Mouse (Mus musculus): ENCODE measurements around the gene Ttll1. TPM values are rescaled to one million over a fixed set of nuclear protein-coding genes. Genes with fewer than 3 reads are reported as not detected.

Gene Ttll1
- polyA plus RNA-seq, 1 experiment from 2014 or later = 37.0 TPM

DNA sequence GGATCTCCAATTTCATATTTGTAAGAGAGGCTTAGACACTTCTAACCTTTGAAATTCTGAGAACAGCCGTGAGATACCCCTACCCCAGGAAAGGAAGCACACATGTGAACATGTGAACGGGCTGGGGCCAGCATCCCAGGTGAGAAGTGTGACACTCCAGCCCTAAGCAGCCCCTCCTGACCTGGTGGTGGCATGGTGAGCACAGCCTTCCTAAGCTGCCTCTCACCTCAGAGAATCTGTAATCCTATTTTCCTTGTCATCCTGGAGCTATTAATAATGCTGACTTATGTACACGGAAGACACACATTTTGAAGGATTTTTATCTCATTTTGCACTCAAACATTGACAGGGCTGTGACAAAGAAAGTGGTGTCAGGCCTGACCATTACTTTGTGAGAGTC lies 49.8 kb downstream of the Ttll1 start:
- no peak for ATAC-seq (ENCODE audit: low FRiP score)
- H3K9ac ChIP-seq (ENCODE audit: low read depth, low read length) = no peak overlapping the region
- no peaks in the 10 kb centered on the region for H3K36me3 ChIP-seq (ENCODE audit: control insufficient read depth, insufficient read depth, low read length)

DNA sequence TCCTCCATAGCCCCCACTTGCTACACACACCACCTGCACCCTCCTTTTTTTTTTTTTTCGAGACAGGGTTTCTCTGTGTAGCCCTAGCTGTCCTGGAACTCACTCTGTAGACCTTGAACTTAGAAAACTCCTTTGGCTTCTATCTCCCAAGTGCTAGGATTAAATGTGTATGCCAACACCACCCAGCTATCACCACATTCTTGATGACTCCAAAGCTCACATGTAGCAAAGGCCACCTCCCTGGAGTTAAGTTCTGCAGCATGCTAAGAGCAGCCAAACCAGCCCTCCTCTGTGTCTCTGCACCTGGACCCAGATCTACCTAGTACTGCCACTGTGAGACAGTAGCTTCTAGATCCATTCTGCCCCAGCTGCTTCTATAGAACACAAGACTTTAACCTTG lies 53.2 kb downstream of the Ttll1 start:
- Histone ChIP-seq H3K27me3 (ENCODE audit: control insufficient read depth, insufficient read depth, low read length) (no peaks in the 10 kb centered on the region), H3K36me3 (ENCODE audit: control insufficient read depth, insufficient read depth, low read length) (no peaks in the 10 kb centered on the region), H3K27ac (ENCODE audit: low read depth, low read length) (no peak overlapping the region), H3K4me3 (ENCODE audit: low read depth, low read length) (no peak overlapping the region), H3K9ac (ENCODE audit: low read depth, low read length) (no peak overlapping the region), H3K4me2 (replicated peaks; ENCODE audit: low read depth, low read length) (no peak overlapping the region), H3K4me1 (replicated peaks; ENCODE audit: control insufficient read depth, insufficient read depth, low read length) (no peaks in the 10 kb centered on the region), H3K9me3 (ENCODE audit: control insufficient read depth, low read length) (no peaks in the 10 kb centered on the region)
- 100% methylated on average over 1 of the region's 1 CpGs for WGBS
- DNase-seq (ENCODE audit: low spot score) (no peak), ATAC-seq (ENCODE audit: low FRiP score) (no peak)

More for the DNA sequence above, 49.8 kb downstream of the Ttll1 start:
- H3K27ac ChIP-seq (ENCODE audit: low read depth, low read length) = no peak overlapping the region
- no peak overlapping the region for H3K4me3 ChIP-seq (ENCODE audit: low read depth, low read length)
- no peak overlapping the region for H3K4me2 ChIP-seq (replicated peaks; ENCODE audit: low read depth, low read length)
- no peak for DNase-seq (ENCODE audit: low spot score)
- no peaks in the 10 kb centered on the region for H3K27me3 ChIP-seq (ENCODE audit: control insufficient read depth, insufficient read depth, low read length)
- 88% methylated on average over 3 of the region's 3 CpGs for WGBS
- no peaks in the 10 kb centered on the region for H3K9me3 ChIP-seq (ENCODE audit: control insufficient read depth, low read length)
- peaks cover 4% of the 10 kb centered on the region; the same call in 1 of the 2 replicates for H3K4me1 ChIP-seq (replicated peaks; ENCODE audit: control insufficient read depth, insufficient read depth, low read length)

DNA sequence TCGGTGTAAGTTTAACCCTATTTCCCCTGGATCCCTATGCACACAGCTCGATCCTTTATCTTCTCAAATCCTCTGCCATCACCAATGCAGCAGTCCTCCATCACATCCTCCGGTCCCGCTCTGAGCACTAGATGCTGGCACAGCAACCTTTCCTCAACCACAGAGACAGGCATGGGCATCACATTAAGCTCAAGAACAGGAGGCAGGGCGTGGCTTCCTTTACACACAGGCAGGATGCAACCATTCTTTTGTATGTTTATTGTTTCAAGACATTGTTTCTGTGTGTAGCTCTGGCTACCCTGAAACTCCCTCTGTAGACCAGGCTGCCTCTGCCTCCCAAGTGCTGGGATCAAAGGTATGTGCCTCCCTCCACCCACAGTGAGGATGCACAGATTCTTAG lies 55.1 kb downstream of the Ttll1 start:
- H3K9ac ChIP-seq (ENCODE audit: low read depth, low read length) = no peak overlapping the region
- H3K4me1 ChIP-seq (replicated peaks; ENCODE audit: control insufficient read depth, insufficient read depth, low read length) = no peaks in the 10 kb centered on the region
- H3K36me3 ChIP-seq (ENCODE audit: control insufficient read depth, insufficient read depth, low read length) = no peaks in the 10 kb centered on the region
- H3K27ac ChIP-seq (ENCODE audit: low read depth, low read length) = no peak overlapping the region
- ATAC-seq (ENCODE audit: low FRiP score) = no peak
- no peaks in the 10 kb centered on the region for H3K9me3 ChIP-seq (ENCODE audit: control insufficient read depth, low read length)
- 89% methylated on average over 5 of the region's 5 CpGs for WGBS
- H3K27me3 ChIP-seq (ENCODE audit: control insufficient read depth, insufficient read depth, low read length) = no peaks in the 10 kb centered on the region
- no peak overlapping the region for H3K4me3 ChIP-seq (ENCODE audit: low read depth, low read length)
- no peak for DNase-seq (ENCODE audit: low spot score)
- no peak overlapping the region for H3K4me2 ChIP-seq (replicated peaks; ENCODE audit: low read depth, low read length)

DNA sequence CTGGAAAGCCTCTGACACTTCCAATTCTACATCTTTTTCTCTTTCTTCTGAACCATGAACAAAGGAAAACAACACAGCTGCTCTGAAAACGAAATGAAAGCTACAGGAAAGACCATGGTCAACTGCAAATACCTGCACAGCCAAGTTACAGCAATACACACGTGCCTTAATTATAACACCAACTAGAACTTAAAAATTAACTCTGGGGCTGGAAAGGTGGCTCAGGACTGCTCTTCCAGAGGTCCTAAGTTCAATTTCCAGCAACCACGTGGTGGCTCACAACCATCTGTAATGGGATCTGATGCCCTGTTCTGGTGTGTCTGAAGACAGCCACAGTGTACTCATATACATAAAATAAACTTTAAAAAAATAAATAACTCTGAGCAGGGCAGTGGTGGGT lies 55.7 kb downstream of the Ttll1 start:
- DNase-seq (ENCODE audit: low spot score) = no peak
- WGBS = 79% methylated on average over 3 of the region's 3 CpGs
- ATAC-seq (ENCODE audit: low FRiP score) = no peak
- Histone ChIP-seq H3K4me3 (ENCODE audit: low read depth, low read length) (no peak overlapping the region), H3K27me3 (ENCODE audit: control insufficient read depth, insufficient read depth, low read length) (no peaks in the 10 kb centered on the region), H3K4me1 (replicated peaks; ENCODE audit: control insufficient read depth, insufficient read depth, low read length) (no peaks in the 10 kb centered on the region), H3K36me3 (ENCODE audit: control insufficient read depth, insufficient read depth, low read length) (no peaks in the 10 kb centered on the region), H3K9ac (ENCODE audit: low read depth, low read length) (no peak overlapping the region), H3K4me2 (replicated peaks; ENCODE audit: low read depth, low read length) (no peak overlapping the region), H3K9me3 (ENCODE audit: control insufficient read depth, low read length) (no peaks in the 10 kb centered on the region), H3K27ac (ENCODE audit: low read depth, low read length) (no peak overlapping the region)

DNA sequence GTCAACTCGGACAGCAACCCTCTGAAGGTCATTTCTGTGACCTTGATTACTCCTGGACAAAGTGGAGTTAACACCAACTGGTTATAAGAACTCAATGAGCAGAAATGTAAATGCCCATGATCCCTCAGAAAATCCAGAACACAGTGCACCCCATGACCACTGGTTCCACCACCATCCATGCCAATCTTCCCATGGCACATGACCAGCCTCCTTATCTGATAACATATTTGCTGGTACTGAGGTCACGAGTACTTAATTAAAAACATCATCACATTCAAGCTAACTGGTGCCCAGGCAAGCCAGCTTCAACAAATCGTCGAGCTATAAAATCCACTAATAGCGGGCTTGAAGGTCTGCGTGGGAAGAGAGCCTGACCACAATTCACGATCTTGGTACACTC lies 56.3 kb downstream of the Ttll1 start:
- Histone ChIP-seq H3K36me3 (ENCODE audit: control insufficient read depth, insufficient read depth, low read length) (no peaks in the 10 kb centered on the region), H3K4me2 (replicated peaks; ENCODE audit: low read depth, low read length) (no peak overlapping the region), H3K9me3 (ENCODE audit: control insufficient read depth, low read length) (no peaks in the 10 kb centered on the region), H3K9ac (ENCODE audit: low read depth, low read length) (no peak overlapping the region), H3K4me3 (ENCODE audit: low read depth, low read length) (no peak overlapping the region), H3K27me3 (ENCODE audit: control insufficient read depth, insufficient read depth, low read length) (no peaks in the 10 kb centered on the region), H3K27ac (ENCODE audit: low read depth, low read length) (no peak overlapping the region), H3K4me1 (replicated peaks; ENCODE audit: control insufficient read depth, insufficient read depth, low read length) (no peaks in the 10 kb centered on the region)
- 89% methylated on average over 7 of the region's 7 CpGs for WGBS
- ATAC-seq (ENCODE audit: low FRiP score) (no peak), DNase-seq (ENCODE audit: low spot score) (no peak)

DNA sequence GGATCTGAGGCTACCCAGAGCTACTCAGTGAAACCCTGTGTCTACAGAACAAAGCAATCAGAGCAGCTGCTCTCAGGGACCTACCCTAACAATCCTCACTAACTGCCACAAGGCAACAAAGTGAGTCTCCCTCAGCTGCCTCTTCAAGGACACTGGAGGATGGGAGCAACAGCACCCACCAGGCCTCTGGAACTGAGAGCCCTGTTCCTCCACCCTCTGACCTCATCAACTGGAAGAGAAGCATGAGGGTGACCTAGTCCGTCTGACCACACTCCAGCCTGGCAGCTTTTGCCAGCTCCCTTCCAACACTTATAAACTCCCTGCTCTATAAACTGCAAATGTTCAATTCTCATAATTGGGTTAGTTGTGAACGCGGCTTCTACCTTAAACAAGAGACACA lies 56.8 kb downstream of the Ttll1 start:
- Histone ChIP-seq H3K9me3 (ENCODE audit: control insufficient read depth, low read length) (no peaks in the 10 kb centered on the region), H3K4me1 (replicated peaks; ENCODE audit: control insufficient read depth, insufficient read depth, low read length) (no peaks in the 10 kb centered on the region), H3K4me3 (ENCODE audit: low read depth, low read length) (no peak overlapping the region), H3K27me3 (ENCODE audit: control insufficient read depth, insufficient read depth, low read length) (no peaks in the 10 kb centered on the region), H3K36me3 (ENCODE audit: control insufficient read depth, insufficient read depth, low read length) (no peaks in the 10 kb centered on the region), H3K4me2 (replicated peaks; ENCODE audit: low read depth, low read length) (no peak overlapping the region), H3K9ac (ENCODE audit: low read depth, low read length) (no peak overlapping the region), H3K27ac (ENCODE audit: low read depth, low read length) (no peak overlapping the region)
- DNase-seq (ENCODE audit: low spot score) = no peak
- no peak for ATAC-seq (ENCODE audit: low FRiP score)
- WGBS = 88% methylated on average over 3 of the region's 3 CpGs

DNA sequence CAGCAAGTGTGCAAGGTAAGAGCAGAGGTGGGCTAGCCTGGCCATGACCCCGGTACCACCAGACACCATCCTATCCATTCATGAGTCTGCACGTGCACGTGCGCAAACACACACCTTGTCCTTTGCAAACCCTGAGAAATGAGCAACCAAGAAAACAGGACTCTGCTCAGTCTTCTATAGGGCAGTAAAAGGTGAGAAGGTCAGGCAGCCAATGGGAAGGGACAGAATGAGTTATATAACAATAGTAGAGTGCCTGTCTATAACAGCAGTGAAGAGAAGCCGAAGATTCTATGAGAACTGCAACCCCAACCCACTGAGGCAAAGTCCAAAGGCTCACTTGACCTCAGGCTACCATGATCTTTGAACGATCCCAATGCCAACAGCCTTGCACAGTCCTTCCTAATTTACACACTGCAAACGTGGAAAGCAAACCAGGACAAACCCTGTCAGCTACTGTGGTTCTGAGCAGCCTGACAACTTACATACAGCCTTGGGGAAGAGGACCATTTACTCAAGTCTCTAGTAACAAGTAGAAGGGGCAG lies 58.4 kb downstream of the Ttll1 start:
- no peak overlapping the region for H3K9ac ChIP-seq (ENCODE audit: low read depth, low read length)
- DNase-seq (ENCODE audit: low spot score) = no peak
- 89% methylated on average over 7 of the region's 7 CpGs for WGBS

DNA sequence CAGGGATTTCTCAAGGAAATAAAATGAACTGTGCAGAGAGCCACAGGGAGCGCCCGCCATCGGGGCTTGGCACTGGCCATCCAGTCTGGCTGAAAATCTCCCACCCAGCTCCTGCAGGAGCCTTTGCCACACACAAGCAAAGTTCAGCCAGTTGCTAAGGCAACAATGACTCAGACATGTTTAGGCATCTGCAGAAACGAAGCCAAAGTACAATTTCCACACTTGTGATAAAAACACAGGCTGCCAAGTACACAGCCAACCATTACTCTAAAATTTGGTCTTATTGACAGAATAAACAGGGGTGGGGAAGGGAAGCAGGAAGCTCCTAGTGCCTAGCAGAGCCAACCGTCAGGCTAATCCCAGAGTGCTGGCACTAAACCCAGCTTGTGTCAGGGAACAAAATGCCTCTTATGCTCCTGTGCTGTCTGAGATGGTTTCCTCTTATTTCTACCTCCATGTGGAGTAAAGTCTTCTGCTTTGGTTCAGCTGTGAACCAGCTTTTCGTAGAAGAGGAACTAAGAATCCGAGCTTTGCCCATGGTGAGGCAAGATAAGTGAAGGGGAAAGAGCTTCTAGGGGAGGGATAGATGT lies 59.0 kb downstream of the Ttll1 start:
- no peak overlapping the region for H3K4me3 ChIP-seq (ENCODE audit: low read depth, low read length)
- ATAC-seq (ENCODE audit: low FRiP score) (no peak), DNase-seq (ENCODE audit: low spot score) (no peak)
- H3K36me3 ChIP-seq (ENCODE audit: control insufficient read depth, insufficient read depth, low read length) = no peaks in the 10 kb centered on the region
- no peak overlapping the region for H3K27ac ChIP-seq (ENCODE audit: low read depth, low read length)
- H3K4me2 ChIP-seq (replicated peaks; ENCODE audit: low read depth, low read length) = no peak overlapping the region
- no peaks in the 10 kb centered on the region for H3K4me1 ChIP-seq (replicated peaks; ENCODE audit: control insufficient read depth, insufficient read depth, low read length)
- 83% methylated on average over 7 of the region's 7 CpGs for WGBS
- H3K9ac ChIP-seq (ENCODE audit: low read depth, low read length) = no peak overlapping the region
- no peaks in the 10 kb centered on the region for H3K27me3 ChIP-seq (ENCODE audit: control insufficient read depth, insufficient read depth, low read length)
- no peaks in the 10 kb centered on the region for H3K9me3 ChIP-seq (ENCODE audit: control insufficient read depth, low read length)

More for the DNA sequence above, 58.4 kb downstream of the Ttll1 start:
- Histone ChIP-seq H3K27ac (ENCODE audit: low read depth, low read length) (no peak overlapping the region), H3K27me3 (ENCODE audit: control insufficient read depth, insufficient read depth, low read length) (no peaks in the 10 kb centered on the region), H3K4me3 (ENCODE audit: low read depth, low read length) (no peak overlapping the region), H3K36me3 (ENCODE audit: control insufficient read depth, insufficient read depth, low read length) (no peaks in the 10 kb centered on the region), H3K9me3 (ENCODE audit: control insufficient read depth, low read length) (no peaks in the 10 kb centered on the region), H3K4me2 (replicated peaks; ENCODE audit: low read depth, low read length) (no peak overlapping the region), H3K4me1 (replicated peaks; ENCODE audit: control insufficient read depth, insufficient read depth, low read length) (no peaks in the 10 kb centered on the region)
- no peak for ATAC-seq (ENCODE audit: low FRiP score)

DNA sequence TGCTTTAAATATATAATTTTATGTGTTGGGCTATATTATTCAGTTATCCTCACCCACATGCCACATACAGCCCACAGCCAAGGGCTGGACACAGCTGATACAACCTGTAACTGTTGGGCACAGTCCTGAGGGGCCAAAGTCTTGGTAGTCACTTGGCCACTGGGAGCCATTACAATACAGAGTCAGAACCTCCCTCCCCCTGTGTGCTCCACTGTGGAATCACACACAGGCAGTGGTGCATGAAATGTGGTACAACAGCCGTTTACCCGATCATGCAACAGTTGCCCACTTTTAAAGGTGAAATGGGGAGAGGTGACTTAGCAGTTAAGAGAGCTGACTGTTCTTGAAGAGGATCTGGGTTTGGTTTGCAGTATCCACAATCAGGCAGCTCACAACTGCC lies 60.7 kb downstream of the Ttll1 start:
- Histone ChIP-seq H3K4me1 (replicated peaks; ENCODE audit: control insufficient read depth, insufficient read depth, low read length) (no peaks in the 10 kb centered on the region), H3K4me3 (ENCODE audit: low read depth, low read length) (no peak overlapping the region), H3K27ac (ENCODE audit: low read depth, low read length) (no peak overlapping the region), H3K4me2 (replicated peaks; ENCODE audit: low read depth, low read length) (no peak overlapping the region), H3K9ac (ENCODE audit: low read depth, low read length) (no peak overlapping the region), H3K27me3 (ENCODE audit: control insufficient read depth, insufficient read depth, low read length) (no peaks in the 10 kb centered on the region), H3K9me3 (ENCODE audit: control insufficient read depth, low read length) (no peaks in the 10 kb centered on the region), H3K36me3 (ENCODE audit: control insufficient read depth, insufficient read depth, low read length) (no peaks in the 10 kb centered on the region)
- 87% methylated on average over 2 of the region's 2 CpGs for WGBS
- ATAC-seq (ENCODE audit: low FRiP score) (no peak), DNase-seq (ENCODE audit: low spot score) (no peak)
